Mouse (Mus musculus) stomach, embryonic 15.5 days (tissue): ENCODE data around the gene Cavin1. TPM values are rescaled to one million over a fixed set of nuclear protein-coding genes. Genes with fewer than 3 reads are reported as not detected.
A peak's percentile ranks its signal among the peaks of the same experiment; 100 is the strongest.

Experiments used
- ATAC-seq: fragments of 200-750 bp; cut with Nextera tagmentation; 2 replicates; pipeline ENCODE4 v1.8.0; 2017; ENCODE audit warnings: low read depth, moderate number of reproducible peaks, moderate TSS enrichment; ENCODE audit not compliant: insufficient read depth, low FRiP score
- H3K27ac ChIP-seq: fragments of 300-500 bp; sonication (generic); 2 replicates; pipeline ENCODE4 v1.5.1; 2015; ENCODE audit warnings: mild to moderate bottlenecking, inconsistent platforms
- H3K27me3 ChIP-seq: fragments of 300-500 bp; sonication (generic); replicated peaks from 2 replicates; pipeline ENCODE4 v1.6.1; 2015; ENCODE audit warnings: inconsistent platforms
- H3K36me3 ChIP-seq: fragments of 300-500 bp; sonication (generic); 2 replicates; pipeline ENCODE4 v1.6.1; 2015; ENCODE audit warnings: inconsistent platforms
- H3K4me1 ChIP-seq: fragments of 300-500 bp; sonication (generic); 2 replicates; pipeline ENCODE4 v1.6.1; 2015; ENCODE audit warnings: inconsistent platforms
- H3K4me2 ChIP-seq: fragments of 300-500 bp; sonication (generic); 2 replicates; pipeline ENCODE4 v1.6.1; 2015; ENCODE audit warnings: mild to moderate bottlenecking, inconsistent platforms
- H3K4me3 ChIP-seq: fragments of 300-500 bp; sonication (generic); replicated peaks from 2 replicates; pipeline ENCODE4 v1.5.1; 2015; ENCODE audit warnings: inconsistent platforms
- H3K9ac ChIP-seq: fragments of 300-500 bp; sonication (generic); 2 replicates; pipeline ENCODE4 v1.6.1; 2015; ENCODE audit warnings: inconsistent platforms
- H3K9me3 ChIP-seq: fragments of 300-500 bp; sonication (generic); 2 replicates; pipeline ENCODE4 v1.6.1; 2016; ENCODE audit warnings: inconsistent platforms
- WGBS: fragments of 180-500 bp; shearing (Covaris S2); methylation state at CpG from one replicate; pipeline ENCODE4 v1.1.7; 2015; 5-methylcytosine and 5-hydroxymethylcytosine counted together
- polyA plus RNA-seq: library from polyadenylated mRNA; unstranded; fragments of >200 nt; fragmentation: Nextera tagmentation; extraction: Ambion mirVana; gene quantifications from 2 replicates; pipeline ENCODE4 v1.2.1, GENCODE M21; 2015

The Cavin1 gene
- polyA plus RNA-seq, 1 experiment from 2014 or later: 329 TPM

GRCm38 (mm10) chr11:100927386-100927785 is 43.3 kb downstream of the Cavin1 start:
- no peaks in the 10 kb centered on the region for H3K4me1 ChIP-seq
- no peaks in the 10 kb centered on the region for H3K27me3 ChIP-seq
- H3K9me3 ChIP-seq: no peaks in the 10 kb centered on the region
- no peak overlapping the region for H3K4me2 ChIP-seq
- H3K36me3 ChIP-seq: no peaks in the 10 kb centered on the region
- whole genome bisulfite sequencing: 88% methylated on average over 3 of the region's 3 CpGs
- H3K4me3 ChIP-seq: no peak overlapping the region
- ATAC-seq: no peak
- H3K9ac ChIP-seq: no peak overlapping the region
- H3K27ac ChIP-seq: no peak overlapping the region

- H3K9ac ChIP-seq: no peak overlapping the region
- no peaks in the 10 kb centered on the region for H3K36me3 ChIP-seq
- H3K4me1 ChIP-seq: no peaks in the 10 kb centered on the region
- H3K9me3 ChIP-seq: no peaks in the 10 kb centered on the region
- H3K4me2 ChIP-seq: no peak overlapping the region
- H3K4me3 ChIP-seq: no peak overlapping the region
- no peaks in the 10 kb centered on the region for H3K27me3 ChIP-seq
- ATAC-seq: no peak
- H3K27ac ChIP-seq: no peak overlapping the region
- WGBS: 88% methylated on average over 1 of the region's 1 CpGs
Observed at GRCm38 (mm10) chr11:100924386-100924919, 46.2 kb downstream of the Cavin1 start.

GRCm38 (mm10) chr11:100920887-100921624 is 49.6 kb downstream of the Cavin1 start:
- WGBS: 86% methylated on average over 4 of the region's 4 CpGs

GRCm38 (mm10) chr11:100918007-100918406 is 52.7 kb downstream of the Cavin1 start:
- WGBS: 87% methylated on average over 5 of the region's 5 CpGs
- H3K4me2 ChIP-seq: no peak overlapping the region

More at GRCm38 (mm10) chr11:100920887-100921624, 49.6 kb downstream of the Cavin1 start:
- Histone ChIP-seq H3K27me3 (no peaks in the 10 kb centered on the region), H3K4me1 (no peaks in the 10 kb centered on the region), H3K4me3 (no peak overlapping the region), H3K9ac (no peak overlapping the region), H3K27ac (no peak overlapping the region), H3K4me2 (no peak overlapping the region), H3K36me3 (no peaks in the 10 kb centered on the region), H3K9me3 (no peaks in the 10 kb centered on the region)
- ATAC-seq: no peak

GRCm38 (mm10) chr11:100916432-100916971 is 54.2 kb downstream of the Cavin1 start:
- ATAC-seq: no peak; the same call in 1 of the 2 replicates
- Histone ChIP-seq H3K4me2 (no peak overlapping the region), H3K36me3 (peaks cover 7% of the 10 kb centered on the region; the same call in 1 of the 2 replicates), H3K4me3 (no peak overlapping the region), H3K27me3 (no peaks in the 10 kb centered on the region), H3K4me1 (0 out of 2 replicates have a peak, but pooled peaks cover 7% of the 10 kb centered on the region), H3K9me3 (no peaks in the 10 kb centered on the region), H3K9ac (no peak overlapping the region), H3K27ac (no peak overlapping the region)
- 82% methylated on average over 4 of the region's 4 CpGs for WGBS

More at GRCm38 (mm10) chr11:100918007-100918406, 52.7 kb downstream of the Cavin1 start:
- peaks cover 7% of the 10 kb centered on the region; the same call in 1 of the 2 replicates for H3K36me3 ChIP-seq
- H3K9me3 ChIP-seq: no peaks in the 10 kb centered on the region
- H3K4me3 ChIP-seq: no peak overlapping the region
- ATAC-seq: no peak
- no peak overlapping the region for H3K9ac ChIP-seq
- H3K27ac ChIP-seq: no peak overlapping the region
- H3K4me1 ChIP-seq: 0 out of 2 replicates have a peak, but pooled peaks cover 4% of the 10 kb centered on the region
- no peaks in the 10 kb centered on the region for H3K27me3 ChIP-seq

- Histone ChIP-seq H3K9me3 (no peaks in the 10 kb centered on the region), H3K27me3 (no peaks in the 10 kb centered on the region), H3K4me3 (no peak overlapping the region), H3K4me1 (0 out of 2 replicates have a peak, but pooled peaks cover 7% of the 10 kb centered on the region), H3K9ac (no peak overlapping the region), H3K27ac (no peak overlapping the region), H3K36me3 (peaks cover 7% of the 10 kb centered on the region; the same call in 1 of the 2 replicates), H3K4me2 (no peak overlapping the region)
- WGBS: 88% methylated on average over 3 of the region's 3 CpGs
- no peak for ATAC-seq
Observed at GRCm38 (mm10) chr11:100915063-100915462, 55.6 kb downstream of the Cavin1 start.

- H3K9me3 ChIP-seq: no peaks in the 10 kb centered on the region
- peaks cover 7% of the 10 kb centered on the region; the same call in 1 of the 2 replicates for H3K36me3 ChIP-seq
- no peak overlapping the region for H3K9ac ChIP-seq
- H3K4me1 ChIP-seq: 0 out of 2 replicates have a peak, but pooled peaks cover 7% of the 10 kb centered on the region
- no peak for ATAC-seq
- no peak overlapping the region for H3K27ac ChIP-seq
- H3K4me2 ChIP-seq: no peak overlapping the region
- WGBS: 84% methylated on average over 5 of the region's 5 CpGs
- H3K4me3 ChIP-seq: no peak overlapping the region
- no peaks in the 10 kb centered on the region for H3K27me3 ChIP-seq
Observed at GRCm38 (mm10) chr11:100914415-100914814, 56.3 kb downstream of the Cavin1 start.

GRCm38 (mm10) chr11:100912401-100913155 is 58.1 kb downstream of the Cavin1 start:
- 0 out of 2 replicates have a peak, but pooled peaks cover 7% of the 10 kb centered on the region for H3K4me1 ChIP-seq
- no peaks in the 10 kb centered on the region for H3K9me3 ChIP-seq
- 62% methylated on average over 17 of the region's 17 CpGs for WGBS
- peaks cover 10% of the 10 kb centered on the region for H3K36me3 ChIP-seq
- H3K4me3 ChIP-seq: no peak overlapping the region
- no peaks in the 10 kb centered on the region for H3K27me3 ChIP-seq
- H3K27ac ChIP-seq: peak overlapping the region; percentile 24; the same call in 1 of the 2 replicates
- H3K4me2 ChIP-seq: no peak overlapping the region
- ATAC-seq: no peak
- no peak overlapping the region for H3K9ac ChIP-seq

- ATAC-seq: no peak
- Histone ChIP-seq H3K36me3 (peaks cover 13% of the 10 kb centered on the region), H3K27ac (no peak overlapping the region), H3K9me3 (no peaks in the 10 kb centered on the region), H3K4me3 (no peak overlapping the region), H3K27me3 (no peaks in the 10 kb centered on the region), H3K4me2 (no peak overlapping the region), H3K9ac (no peak overlapping the region), H3K4me1 (0 out of 2 replicates have a peak, but pooled peaks cover 7% of the 10 kb centered on the region)
- 86% methylated on average over 9 of the region's 9 CpGs for WGBS
Observed at GRCm38 (mm10) chr11:100908567-100908966, 62.1 kb downstream of the Cavin1 start.

GRCm38 (mm10) chr11:100908112-100908511 is 62.6 kb downstream of the Cavin1 start:
- ATAC-seq: no peak
- Histone ChIP-seq H3K36me3 (peaks cover 16% of the 10 kb centered on the region), H3K9ac (no peak overlapping the region), H3K4me1 (0 out of 2 replicates have a peak, but pooled peaks cover 4% of the 10 kb centered on the region), H3K4me3 (no peak overlapping the region), H3K27ac (no peak overlapping the region), H3K4me2 (no peak overlapping the region), H3K9me3 (no peaks in the 10 kb centered on the region), H3K27me3 (no peaks in the 10 kb centered on the region)
- 75% methylated on average over 2 of the region's 2 CpGs for WGBS

- Histone ChIP-seq H3K4me2 (no peak overlapping the region), H3K4me1 (no peaks in the 10 kb centered on the region), H3K9ac (no peak overlapping the region), H3K36me3 (peaks cover 22% of the 10 kb centered on the region), H3K9me3 (no peaks in the 10 kb centered on the region), H3K27me3 (no peaks in the 10 kb centered on the region), H3K4me3 (no peak overlapping the region), H3K27ac (no peak overlapping the region)
- WGBS: 83% methylated on average over 4 of the region's 4 CpGs
- no peak for ATAC-seq
Observed at GRCm38 (mm10) chr11:100906885-100907284, 63.8 kb downstream of the Cavin1 start.
